Mouse (Mus musculus): ENCODE measurements around the gene Hepacam2.
"Not testable (repeated sequence)": the region's sequence is repeated elsewhere in the genome, so short reads cannot be mapped to it uniquely, and the experiment has no call there.

Hepacam2 gene

GRCm38 (mm10) chr6:3498162-3498848, at the start of gene Hepacam2, which contains the start of gene Vps50:
Hepacam2 (minus strand) TSS chr6:3498298.
Vps50 (plus strand) TSS chr6:3498382.
- DNase-seq: peak; percentile 84

- DNase-seq: no peak
Measured at GRCm38 (mm10) chr6:3544970-3545369, 46.9 kb upstream of the Hepacam2 start.

GRCm38 (mm10) chr6:3543862-3544261, 45.8 kb upstream of the Hepacam2 start:
- no peak for DNase-seq

GRCm38 (mm10) chr6:3539470-3539869, 41.4 kb upstream of the Hepacam2 start:
- no peak for DNase-seq

- no peak for DNase-seq
Measured at GRCm38 (mm10) chr6:3536048-3536447, 38.0 kb upstream of the Hepacam2 start.

- no peak for DNase-seq
Measured at GRCm38 (mm10) chr6:3531445-3531844, 33.3 kb upstream of the Hepacam2 start.

- no peak for DNase-seq
Measured at GRCm38 (mm10) chr6:3528198-3528597, 30.1 kb upstream of the Hepacam2 start.

- peak; percentile 37 for DNase-seq
Measured at GRCm38 (mm10) chr6:3512611-3513010, 14.5 kb upstream of the Hepacam2 start.

GRCm38 (mm10) chr6:3511612-3512011, 13.5 kb upstream of the Hepacam2 start:
- no peak for DNase-seq

- no peak for DNase-seq
Measured at GRCm38 (mm10) chr6:3511116-3511515, 13.0 kb upstream of the Hepacam2 start.

GRCm38 (mm10) chr6:3509782-3510181, 11.7 kb upstream of the Hepacam2 start:
- no peak for DNase-seq

GRCm38 (mm10) chr6:3508151-3508550, 10.1 kb upstream of the Hepacam2 start:
- DNase-seq: not testable (repeated sequence)

GRCm38 (mm10) chr6:3507078-3507477, 9.0 kb upstream of the Hepacam2 start:
- no peak for DNase-seq

GRCm38 (mm10) chr6:3505289-3505688, 7.2 kb upstream of the Hepacam2 start:
- DNase-seq: no peak

GRCm38 (mm10) chr6:3500286-3500685, 2.2 kb upstream of the Hepacam2 start:
- DNase-seq: no peak

GRCm38 (mm10) chr6:3496210-3496609, 1.9 kb downstream of the Hepacam2 start:
- DNase-seq: no peak

GRCm38 (mm10) chr6:3494285-3494684, 3.8 kb downstream of the Hepacam2 start:
- no peak for DNase-seq

- DNase-seq: no peak
Measured at GRCm38 (mm10) chr6:3487355-3487754, 10.7 kb downstream of the Hepacam2 start.

- DNase-seq: no peak
Measured at GRCm38 (mm10) chr6:3485133-3485532, 13.0 kb downstream of the Hepacam2 start.

- DNase-seq: no peak
Measured at GRCm38 (mm10) chr6:3481705-3482104, 16.4 kb downstream of the Hepacam2 start.

GRCm38 (mm10) chr6:3479853-3480252, 18.2 kb downstream of the Hepacam2 start:
- DNase-seq: no peak

GRCm38 (mm10) chr6:3476299-3476698, 21.8 kb downstream of the Hepacam2 start:
- DNase-seq: no peak

- no peak for DNase-seq
Measured at GRCm38 (mm10) chr6:3470706-3471105, 27.4 kb downstream of the Hepacam2 start.

GRCm38 (mm10) chr6:3468627-3469026, 29.5 kb downstream of the Hepacam2 start:
- DNase-seq: no peak

GRCm38 (mm10) chr6:3463594-3463993, 34.5 kb downstream of the Hepacam2 start:
- no peak for DNase-seq
